Mouse (Mus musculus): ENCODE data around the gene Ckm. TPM values are rescaled to one million over a fixed set of nuclear protein-coding genes. Genes with fewer than 3 reads are reported as not detected.
A peak's percentile ranks its signal among the peaks of the same experiment; 100 is the strongest.

Ckm gene
- polyA plus RNA-seq, 1 experiment from 2014 or later, result not detected

DNA sequence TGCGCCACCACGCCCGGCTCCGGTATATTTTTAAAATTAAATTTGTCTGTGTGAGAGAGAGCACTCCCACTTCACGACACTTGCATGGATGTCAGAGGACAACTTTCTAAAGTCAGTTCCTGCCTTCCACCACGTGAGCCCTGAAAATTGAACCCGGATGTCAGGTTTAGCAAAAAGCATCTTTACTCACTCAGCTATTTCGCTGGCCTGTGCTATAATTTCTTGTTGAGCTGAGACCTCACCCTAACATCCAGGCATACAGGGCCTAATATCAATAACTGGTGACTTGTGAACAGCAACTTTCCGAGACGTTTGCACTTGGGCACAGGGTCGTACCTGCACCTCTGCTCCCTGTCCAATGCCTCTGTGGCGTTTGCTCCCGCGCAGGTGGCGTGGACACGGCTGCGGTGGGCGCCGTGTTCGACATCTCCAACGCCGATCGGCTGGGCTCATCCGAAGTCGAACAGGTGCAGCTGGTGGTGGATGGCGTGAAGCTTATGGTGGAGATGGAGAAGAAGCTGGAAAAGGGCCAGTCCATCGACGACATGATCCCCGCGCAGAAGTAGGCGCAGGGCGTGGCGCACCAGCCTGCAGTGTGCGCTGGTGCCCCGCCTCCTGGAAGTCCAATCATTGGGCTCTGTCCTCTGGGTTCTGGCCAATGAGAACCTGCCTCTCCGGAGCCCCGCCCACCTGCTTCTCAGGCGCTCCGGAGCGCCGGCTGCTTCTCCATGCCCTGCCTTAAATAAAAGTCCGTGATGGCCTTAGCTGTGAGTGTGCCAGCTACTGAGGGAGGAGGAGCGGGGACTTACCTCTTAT lies 16.5 kb downstream of the Ckm start:
- Histone ChIP-seq H3K4me3 (replicated peaks) (peak overlapping the region; percentile 43), H3K9ac (peak overlapping the region; percentile 33; the same call in 1 of the 2 replicates), H3K36me3 (replicated peaks) (peaks cover 13% of the 10 kb centered on the region), H3K27me3 (peaks cover 70% of the 10 kb centered on the region), H3K9me3 (no peaks in the 10 kb centered on the region), H3K4me2 (peak overlapping the region; percentile 72), H3K4me1 (peaks cover 11% of the 10 kb centered on the region), H3K27ac (no peak overlapping the region)
- 14% methylated on average over 43 of the region's 43 CpGs for WGBS
- ATAC-seq (ENCODE audit: low FRiP score), result peak; percentile 97

DNA sequence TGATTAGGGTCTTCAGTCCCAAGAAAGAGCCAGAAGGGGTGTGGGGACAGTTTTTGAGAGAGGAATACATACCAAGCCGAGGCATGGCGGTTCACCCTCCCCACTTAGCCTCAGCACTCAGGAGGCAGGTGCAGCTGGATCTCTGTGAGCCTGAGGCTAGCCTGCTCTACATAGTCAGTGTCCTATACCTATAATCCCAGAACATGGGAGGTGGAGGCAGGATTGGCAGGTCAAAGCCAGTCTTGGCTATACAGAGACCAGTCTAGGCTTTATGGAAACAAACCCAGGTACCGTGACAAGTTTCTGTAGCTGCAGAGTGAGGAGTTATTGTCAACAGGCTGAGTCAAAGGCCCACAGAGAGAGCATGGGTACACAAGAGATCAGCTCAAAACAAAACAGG lies 18.5 kb downstream of the Ckm start:
- H3K4me1 ChIP-seq, result peaks cover 11% of the 10 kb centered on the region
- 89% methylated on average over 3 of the region's 3 CpGs for WGBS

DNA sequence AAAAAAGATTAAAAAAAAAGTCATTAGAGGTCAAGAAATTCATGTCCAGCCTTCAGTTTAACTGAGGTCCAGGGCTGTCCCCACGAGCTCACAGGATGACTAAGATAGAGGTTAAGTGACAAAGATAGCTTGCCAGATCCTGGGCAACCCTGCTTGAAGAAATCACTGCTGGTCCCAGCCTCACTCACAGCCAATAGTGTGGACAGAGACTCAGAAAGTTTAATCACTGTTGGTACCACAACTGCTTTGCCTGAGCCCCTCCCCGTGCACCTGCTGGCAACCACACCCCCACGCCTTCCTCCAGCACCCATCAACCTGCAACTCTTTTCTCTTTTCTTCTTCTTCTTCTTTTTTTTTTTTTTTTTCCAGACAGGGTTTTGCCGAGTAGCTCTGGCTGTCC lies 19.5 kb downstream of the Ckm start:
- Histone ChIP-seq H3K9ac (no peak overlapping the region), H3K4me2 (no peak overlapping the region), H3K27me3 (peaks cover 41% of the 10 kb centered on the region), H3K4me1 (peaks cover 11% of the 10 kb centered on the region), H3K27ac (no peak overlapping the region), H3K4me3 (replicated peaks) (no peak overlapping the region), H3K36me3 (replicated peaks) (peaks cover 43% of the 10 kb centered on the region), H3K9me3 (no peaks in the 10 kb centered on the region)
- no peak for ATAC-seq (ENCODE audit: low FRiP score)
- WGBS, result 74% methylated on average over 4 of the region's 4 CpGs

More for the DNA sequence above, 18.5 kb downstream of the Ckm start:
- Histone ChIP-seq H3K27ac (no peak overlapping the region), H3K9ac (no peak overlapping the region), H3K9me3 (no peaks in the 10 kb centered on the region), H3K4me2 (no peak overlapping the region), H3K4me3 (replicated peaks) (no peak overlapping the region), H3K36me3 (replicated peaks) (peaks cover 33% of the 10 kb centered on the region), H3K27me3 (peaks cover 51% of the 10 kb centered on the region)
- ATAC-seq (ENCODE audit: low FRiP score), result no peak

DNA sequence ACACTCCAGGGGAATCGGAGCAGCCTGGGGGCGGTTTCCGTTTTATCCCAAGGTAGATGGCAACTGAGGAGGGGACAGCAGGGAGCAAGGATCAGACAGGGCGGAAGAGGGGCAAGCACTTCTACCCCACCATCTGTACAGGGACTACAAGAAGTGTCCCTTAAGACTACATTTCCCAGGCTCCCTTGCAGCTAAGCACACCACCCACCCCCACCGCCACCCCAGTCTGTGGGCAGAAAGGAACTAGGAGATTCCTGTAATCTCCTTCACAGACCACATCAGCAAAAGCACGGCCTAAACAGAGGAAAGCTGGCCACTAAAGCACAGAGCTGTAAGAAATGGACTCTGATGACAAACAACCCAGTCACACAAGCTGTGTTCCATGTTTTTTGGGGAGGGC lies 21.8 kb downstream of the Ckm start:
- 66% methylated on average over 6 of the region's 6 CpGs for WGBS
- Histone ChIP-seq H3K27ac (no peak overlapping the region), H3K4me2 (no peak overlapping the region), H3K9ac (no peak overlapping the region), H3K9me3 (no peaks in the 10 kb centered on the region), H3K4me3 (replicated peaks) (no peak overlapping the region), H3K27me3 (peaks cover 18% of the 10 kb centered on the region), H3K4me1 (peaks cover 3% of the 10 kb centered on the region; the same call in 1 of the 2 replicates), H3K36me3 (replicated peaks) (peaks cover 64% of the 10 kb centered on the region)
- ATAC-seq (ENCODE audit: low FRiP score), result no peak

DNA sequence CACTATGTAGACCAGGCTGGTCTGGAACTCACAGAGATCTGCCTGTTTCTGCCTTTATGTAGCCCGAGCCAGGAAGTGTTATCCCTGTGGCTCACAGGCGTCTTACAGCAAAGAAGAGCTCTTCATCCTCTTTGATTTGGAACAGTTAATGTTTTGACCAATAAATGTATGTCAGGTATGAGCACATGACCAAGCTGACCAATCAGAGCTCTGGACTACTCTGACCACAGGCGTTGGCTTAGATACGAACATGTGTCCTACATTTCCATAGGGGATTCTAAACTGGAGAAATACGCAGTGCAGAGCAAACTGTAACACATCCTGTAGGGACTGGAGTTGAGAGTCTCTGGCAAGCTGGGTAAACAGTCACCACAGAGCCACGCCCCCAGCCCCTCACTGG lies 22.3 kb downstream of the Ckm start:
- Histone ChIP-seq H3K9me3 (no peaks in the 10 kb centered on the region), H3K4me3 (replicated peaks) (no peak overlapping the region), H3K27me3 (peaks cover 14% of the 10 kb centered on the region), H3K36me3 (replicated peaks) (peaks cover 70% of the 10 kb centered on the region), H3K27ac (no peak overlapping the region), H3K4me1 (no peaks in the 10 kb centered on the region; the same call in 1 of the 2 replicates), H3K9ac (no peak overlapping the region), H3K4me2 (no peak overlapping the region)
- 89% methylated on average over 6 of the region's 6 CpGs for WGBS
- ATAC-seq (ENCODE audit: low FRiP score), result no peak

DNA sequence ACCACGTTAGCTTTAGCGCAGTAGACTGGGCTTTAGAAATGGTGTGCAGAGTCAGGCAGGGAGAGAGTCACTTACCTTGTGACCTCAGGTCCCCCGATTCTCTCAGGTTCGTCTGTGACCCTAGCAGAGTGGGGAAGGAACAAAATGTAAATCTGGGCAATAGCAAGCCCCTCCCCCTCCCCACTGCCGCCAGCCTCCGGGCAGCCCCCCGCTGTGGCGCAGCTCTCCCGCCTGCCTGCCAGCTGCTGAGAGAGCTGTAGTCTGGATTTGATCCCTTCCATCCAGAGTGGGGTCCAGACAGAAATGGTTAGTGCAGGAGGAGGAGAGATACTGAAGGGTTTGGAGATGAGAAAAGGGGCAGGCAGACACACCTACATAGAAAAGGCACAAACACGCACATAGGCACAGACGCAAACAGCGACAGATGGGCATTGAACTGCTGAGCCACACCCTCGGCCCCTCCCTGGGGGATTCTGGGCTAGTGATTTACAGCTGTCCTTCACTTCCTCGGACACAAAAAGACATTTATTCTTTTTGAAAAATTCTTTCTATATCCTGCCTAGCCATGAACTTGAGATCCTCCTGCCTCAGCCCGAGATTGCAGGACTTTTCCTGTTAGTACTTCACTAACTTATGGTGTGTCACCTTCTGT lies 23.5 kb downstream of the Ckm start:
- Histone ChIP-seq H3K9ac (no peak overlapping the region), H3K27ac (no peak overlapping the region), H3K4me1 (no peaks in the 10 kb centered on the region; the same call in 1 of the 2 replicates), H3K4me3 (replicated peaks) (no peak overlapping the region), H3K36me3 (replicated peaks) (peaks cover 82% of the 10 kb centered on the region), H3K4me2 (no peak overlapping the region), H3K9me3 (no peaks in the 10 kb centered on the region), H3K27me3 (0 out of 2 replicates have a peak, but pooled peaks cover 3% of the 10 kb centered on the region)
- no peak for ATAC-seq (ENCODE audit: low FRiP score)
- 66% methylated on average over 15 of the region's 15 CpGs for WGBS

DNA sequence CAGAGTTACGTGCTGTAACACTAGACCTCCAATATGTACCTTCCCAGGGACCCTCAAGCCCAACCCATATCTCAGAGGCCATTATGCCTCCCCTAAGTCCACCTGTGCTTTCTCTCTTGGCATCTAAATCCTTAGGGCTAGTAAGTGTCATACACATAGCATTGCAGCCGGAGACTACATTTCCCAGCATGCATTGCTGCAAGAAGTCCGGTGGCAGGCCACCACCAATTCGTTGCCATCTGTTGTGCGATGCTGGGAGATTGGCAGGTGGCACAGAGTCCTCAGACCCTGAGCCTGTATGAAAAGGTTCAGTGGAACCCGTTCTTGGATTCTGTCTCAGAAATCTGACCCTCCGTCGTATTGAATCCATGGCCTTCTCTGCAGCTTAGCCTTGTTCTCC lies 25.1 kb downstream of the Ckm start:
- H3K27ac ChIP-seq, result no peak overlapping the region
- no peak overlapping the region for H3K4me3 ChIP-seq (replicated peaks)
- peaks cover 98% of the 10 kb centered on the region for H3K36me3 ChIP-seq (replicated peaks)
- H3K9me3 ChIP-seq, result no peaks in the 10 kb centered on the region
- H3K27me3 ChIP-seq, result no peaks in the 10 kb centered on the region
- ATAC-seq (ENCODE audit: low FRiP score), result no peak
- no peak overlapping the region for H3K4me2 ChIP-seq
- no peaks in the 10 kb centered on the region; the same call in 1 of the 2 replicates for H3K4me1 ChIP-seq
- H3K9ac ChIP-seq, result no peak overlapping the region
- 64% methylated on average over 8 of the region's 8 CpGs for WGBS

DNA sequence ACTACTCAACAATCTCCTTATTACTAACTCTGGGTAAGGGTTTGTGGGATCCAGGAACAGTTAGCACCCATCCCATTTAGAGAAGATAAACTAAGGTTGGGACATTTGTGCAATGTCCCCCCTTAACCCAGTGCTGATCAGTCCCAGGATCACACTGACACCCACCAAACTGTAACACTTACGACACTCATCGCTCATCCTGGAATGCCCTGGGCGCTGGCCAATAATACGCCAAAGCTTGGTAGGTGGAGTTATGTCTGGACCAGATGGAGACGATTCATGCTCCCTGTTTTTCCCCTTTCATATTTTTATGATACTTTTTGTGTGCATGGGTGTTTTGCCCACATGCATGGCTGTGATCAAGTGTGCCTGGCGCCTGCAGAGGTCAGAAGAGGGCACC lies 25.8 kb downstream of the Ckm start:
- Histone ChIP-seq H3K4me3 (replicated peaks) (no peak overlapping the region), H3K27me3 (no peaks in the 10 kb centered on the region), H3K9ac (no peak overlapping the region), H3K27ac (no peak overlapping the region), H3K9me3 (no peaks in the 10 kb centered on the region), H3K4me1 (no peaks in the 10 kb centered on the region; the same call in 1 of the 2 replicates), H3K4me2 (no peak overlapping the region), H3K36me3 (replicated peaks) (peaks cover 98% of the 10 kb centered on the region)
- WGBS, result 93% methylated on average over 6 of the region's 6 CpGs
- ATAC-seq (ENCODE audit: low FRiP score), result no peak

DNA sequence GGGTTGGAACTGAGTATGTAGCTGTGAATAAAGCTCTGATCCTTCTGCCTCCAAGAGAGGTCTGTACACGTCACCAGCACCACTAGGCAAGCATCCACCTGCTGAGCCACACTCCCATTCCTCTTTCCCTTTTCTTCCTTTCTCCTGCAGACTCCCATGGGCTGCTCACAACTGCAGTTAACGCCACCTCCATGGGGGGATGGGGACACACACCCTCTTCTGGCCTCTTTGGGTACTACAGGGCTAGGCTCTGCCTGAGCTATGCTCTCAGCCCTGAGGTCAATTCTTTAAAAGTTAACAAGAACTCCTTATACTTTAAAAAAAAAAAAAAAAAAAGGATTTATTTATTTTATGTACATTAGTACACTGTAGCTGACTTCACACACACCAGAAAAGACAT lies 27.9 kb downstream of the Ckm start:
- ATAC-seq (ENCODE audit: low FRiP score), result no peak
- WGBS, result 96% methylated on average over 2 of the region's 2 CpGs

DNA sequence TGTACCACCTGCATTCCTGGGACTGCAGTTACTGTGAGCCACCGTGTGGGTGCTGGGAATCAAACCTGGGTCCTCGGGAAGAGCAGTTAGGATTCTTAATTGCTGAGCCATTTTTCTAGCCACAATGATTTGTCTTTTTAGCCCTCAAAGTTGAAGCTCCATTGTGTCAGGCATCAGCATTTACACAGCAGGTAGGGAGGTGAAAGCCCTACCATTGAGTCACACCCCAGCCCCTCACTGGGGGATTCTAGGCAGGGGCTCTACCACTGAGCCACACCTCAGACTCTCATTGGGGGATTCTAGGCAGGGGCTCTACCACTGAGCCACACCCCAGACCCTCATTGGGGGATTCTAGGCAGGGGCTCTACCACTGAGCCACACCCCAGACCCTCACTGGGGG lies 31.7 kb downstream of the Ckm start:
- no peak for ATAC-seq (ENCODE audit: low FRiP score)
- no peaks in the 10 kb centered on the region for H3K27me3 ChIP-seq

More for the DNA sequence above, 27.9 kb downstream of the Ckm start:
- no peak overlapping the region for H3K4me2 ChIP-seq
- no peaks in the 10 kb centered on the region for H3K9me3 ChIP-seq
- no peaks in the 10 kb centered on the region for H3K27me3 ChIP-seq
- no peak overlapping the region for H3K9ac ChIP-seq
- H3K36me3 ChIP-seq (replicated peaks), result peaks cover 97% of the 10 kb centered on the region
- H3K4me1 ChIP-seq, result no peaks in the 10 kb centered on the region; the same call in 1 of the 2 replicates
- no peak overlapping the region for H3K4me3 ChIP-seq (replicated peaks)
- no peak overlapping the region for H3K27ac ChIP-seq

DNA sequence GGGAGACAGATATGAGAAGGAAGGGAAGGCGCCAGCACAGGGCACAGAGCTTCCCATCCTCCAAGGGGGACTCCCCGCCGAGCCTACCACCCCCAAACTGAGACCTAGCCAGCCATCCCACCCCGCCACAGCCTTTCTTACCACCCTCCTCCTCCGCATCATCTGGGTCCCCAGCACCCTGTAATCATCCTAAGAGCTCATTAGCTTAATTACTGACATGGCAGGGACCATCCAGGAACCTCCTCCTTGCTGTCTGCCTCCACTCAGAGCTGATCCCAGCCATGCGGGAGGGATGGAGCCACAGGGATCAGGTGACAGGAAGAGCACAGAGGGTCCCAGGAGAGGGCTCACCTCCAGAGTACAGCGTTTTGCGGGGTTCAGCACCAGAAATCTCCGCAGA lies 32.5 kb downstream of the Ckm start:
- no peak overlapping the region for H3K9ac ChIP-seq
- no peak for ATAC-seq (ENCODE audit: low FRiP score)

More for the DNA sequence above, 31.7 kb downstream of the Ckm start:
- H3K4me2 ChIP-seq, result no peak overlapping the region
- H3K4me3 ChIP-seq (replicated peaks), result no peak overlapping the region
- H3K4me1 ChIP-seq, result no peaks in the 10 kb centered on the region
- H3K9ac ChIP-seq, result no peak overlapping the region
- H3K27ac ChIP-seq, result no peak overlapping the region
- 93% methylated on average over 2 of the region's 2 CpGs for WGBS
- H3K36me3 ChIP-seq (replicated peaks), result peaks cover 87% of the 10 kb centered on the region
- H3K9me3 ChIP-seq, result no peaks in the 10 kb centered on the region

DNA sequence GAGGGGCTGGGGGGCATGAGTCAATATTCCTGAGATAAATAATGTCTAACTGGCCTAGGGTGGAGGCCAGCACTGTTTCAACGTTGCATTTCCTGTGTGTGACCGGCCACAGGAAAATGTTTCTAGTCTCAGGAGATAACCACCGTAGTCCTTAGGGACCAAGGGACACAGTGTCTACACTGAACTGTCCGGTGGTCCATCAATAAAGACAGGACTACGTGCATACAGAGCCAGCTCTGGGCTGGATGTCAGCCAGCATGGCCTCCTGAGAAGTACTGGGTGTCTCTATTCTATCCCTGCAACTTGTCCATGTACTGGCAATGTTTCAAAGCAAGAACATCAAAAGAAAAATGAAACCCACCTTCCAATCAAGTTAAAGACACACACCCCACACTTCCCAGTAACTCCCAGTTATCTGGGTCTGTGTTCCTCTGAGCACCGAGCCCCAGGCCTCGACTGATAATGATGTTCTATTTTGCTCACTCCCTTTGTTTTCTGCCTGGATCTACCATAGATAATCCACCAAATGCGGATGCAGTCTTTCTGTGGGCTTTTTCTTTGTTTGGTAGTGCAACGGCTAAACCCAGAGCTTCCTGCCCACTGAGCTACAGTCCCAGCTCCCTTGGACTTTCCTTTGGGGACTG lies 37.0 kb downstream of the Ckm start:
- Histone ChIP-seq H3K9me3 (no peaks in the 10 kb centered on the region), H3K27ac (no peak overlapping the region), H3K4me1 (no peaks in the 10 kb centered on the region), H3K36me3 (replicated peaks) (peaks cover 80% of the 10 kb centered on the region), H3K9ac (no peak overlapping the region), H3K4me2 (no peak overlapping the region), H3K27me3 (no peaks in the 10 kb centered on the region), H3K4me3 (replicated peaks) (no peak overlapping the region)
- 88% methylated on average over 9 of the region's 9 CpGs for WGBS
- ATAC-seq (ENCODE audit: low FRiP score), result no peak

More for the DNA sequence above, 32.5 kb downstream of the Ckm start:
- no peaks in the 10 kb centered on the region for H3K4me1 ChIP-seq
- WGBS, result 78% methylated on average over 9 of the region's 9 CpGs
- H3K9me3 ChIP-seq, result no peaks in the 10 kb centered on the region
- no peak overlapping the region for H3K4me3 ChIP-seq (replicated peaks)
- peaks cover 87% of the 10 kb centered on the region for H3K36me3 ChIP-seq (replicated peaks)
- H3K27me3 ChIP-seq, result no peaks in the 10 kb centered on the region
- H3K27ac ChIP-seq, result no peak overlapping the region
- no peak overlapping the region for H3K4me2 ChIP-seq
